Mouse (Mus musculus): ENCODE data around the gene Rhox4c. TPM values are rescaled to one million over a fixed set of nuclear protein-coding genes. Genes with fewer than 3 reads are reported as not detected.
"Not testable (repeated sequence)": the region's sequence is repeated elsewhere in the genome, so short reads cannot be mapped to it uniquely, and the experiment has no call there.

Rhox4c gene
- not detected for polyA plus RNA-seq (2012; fragmentation: generic; extraction: Trizol)

DNA sequence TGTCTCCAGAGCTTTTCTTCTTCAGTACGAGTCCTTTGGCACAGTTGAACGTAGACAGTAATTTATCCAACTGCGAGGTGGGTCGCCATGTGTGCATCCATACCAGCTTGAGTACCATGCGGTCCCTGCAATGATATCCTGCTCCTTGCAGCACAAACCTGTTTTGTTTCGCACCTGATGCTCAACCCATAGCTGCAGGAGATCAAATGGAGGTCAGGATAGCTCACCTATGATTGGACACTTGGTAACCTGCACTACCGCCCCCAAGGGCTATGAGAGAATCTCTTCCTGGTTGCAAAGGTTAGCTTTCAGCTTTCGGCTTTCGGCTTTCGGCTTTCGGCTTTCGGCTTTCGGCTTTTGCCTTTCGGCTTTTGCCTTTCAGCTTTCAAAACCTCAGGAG lies at the start of gene Rhox4c:
Rhox4c (plus strand) TSS at position 301 of the 400 bp plus-strand sequence.
- H3K36me3 ChIP-seq (ENCODE audit: control insufficient read depth, insufficient read depth); H3ac ChIP-seq (ENCODE audit: control insufficient read depth, insufficient read length); H3K4me2 ChIP-seq (ENCODE audit: low read depth); H3K4me3 ChIP-seq; H3K27me3 ChIP-seq (ENCODE audit: control insufficient read depth, insufficient read depth, insufficient read length); H3K79me2 ChIP-seq (ENCODE audit: control insufficient read depth, insufficient read depth): not testable (repeated sequence)

DNA sequence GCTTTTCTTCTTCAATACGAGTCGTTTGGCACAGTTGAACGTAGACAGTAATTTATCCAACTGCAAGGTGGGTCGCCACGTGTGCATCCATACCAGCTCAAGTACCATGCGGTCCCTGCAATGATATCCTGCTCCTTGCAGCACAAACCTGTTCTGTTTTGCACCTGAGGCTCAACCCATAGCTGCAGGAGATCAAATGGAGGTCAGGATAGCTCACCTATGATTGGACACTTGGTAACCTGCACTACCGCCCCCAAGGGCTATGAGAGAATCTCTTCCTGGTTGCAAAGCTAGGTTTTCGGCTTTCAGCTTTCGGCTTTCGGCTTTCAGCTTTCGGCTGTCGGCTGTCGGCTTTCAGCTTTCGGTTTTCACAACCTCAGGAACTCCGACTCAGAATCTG lies 47.9 kb upstream of the Rhox4c start, which contains the start of gene Rhox4b:
Rhox4b (plus strand) TSS at position 301 of the 400 bp plus-strand sequence.
- H3K27me3 ChIP-seq (ENCODE audit: control insufficient read depth, insufficient read depth, insufficient read length); H3K36me3 ChIP-seq (ENCODE audit: control insufficient read depth, insufficient read depth); H3K79me2 ChIP-seq (ENCODE audit: control insufficient read depth, insufficient read depth); H3ac ChIP-seq (ENCODE audit: control insufficient read depth, insufficient read length); H3K4me3 ChIP-seq; H3K4me2 ChIP-seq (ENCODE audit: low read depth): not testable (repeated sequence)

- not testable (repeated sequence) for H3K79me2 ChIP-seq (ENCODE audit: control insufficient read depth, insufficient read depth); H3K4me2 ChIP-seq (ENCODE audit: low read depth); H3K27me3 ChIP-seq (ENCODE audit: control insufficient read depth, insufficient read depth, insufficient read length)
These were observed 26.8 kb upstream of the Rhox4c start, which contains the start of gene Rhox2c for GRCm38 (mm10) chrX:37453380-37453779. TSS of gene Rhox2c (plus strand) at chrX:37453680.

GRCm38 (mm10) chrX:37458285-37458684 lies 21.9 kb upstream of the Rhox4c start, which contains the start of gene Rhox3c:
TSS of gene Rhox3c (plus strand) at chrX:37458585.
- H3K36me3 ChIP-seq (ENCODE audit: control insufficient read depth, insufficient read depth); H3K27me3 ChIP-seq (ENCODE audit: control insufficient read depth, insufficient read depth, insufficient read length); H3ac ChIP-seq (ENCODE audit: control insufficient read depth, insufficient read length); H3K4me2 ChIP-seq (ENCODE audit: low read depth); H3K79me2 ChIP-seq (ENCODE audit: control insufficient read depth, insufficient read depth); H3K4me3 ChIP-seq: not testable (repeated sequence)

More at GRCm38 (mm10) chrX:37453380-37453779, 26.8 kb upstream of the Rhox4c start, which contains the start of gene Rhox2c:
- not testable (repeated sequence) for H3K4me3 ChIP-seq; H3K36me3 ChIP-seq (ENCODE audit: control insufficient read depth, insufficient read depth); H3ac ChIP-seq (ENCODE audit: control insufficient read depth, insufficient read length)

GRCm38 (mm10) chrX:37514059-37514458 lies 33.9 kb downstream of the Rhox4c start, which contains the start of gene Rhox4d:
TSS of gene Rhox4d (plus strand) at chrX:37514359.
- H3ac ChIP-seq (ENCODE audit: control insufficient read depth, insufficient read length); H3K36me3 ChIP-seq (ENCODE audit: control insufficient read depth, insufficient read depth): not testable (repeated sequence)

GRCm38 (mm10) chrX:37530152-37530551 lies 50.0 kb downstream of the Rhox4c start, which contains the start of gene Rhox2e:
TSS of gene Rhox2e (plus strand) at chrX:37530452.
- H3K4me3 ChIP-seq; H3K79me2 ChIP-seq (ENCODE audit: control insufficient read depth, insufficient read depth); H3K27me3 ChIP-seq (ENCODE audit: control insufficient read depth, insufficient read depth, insufficient read length); H3K4me2 ChIP-seq (ENCODE audit: low read depth); H3K36me3 ChIP-seq (ENCODE audit: control insufficient read depth, insufficient read depth); H3ac ChIP-seq (ENCODE audit: control insufficient read depth, insufficient read length): not testable (repeated sequence)

More at GRCm38 (mm10) chrX:37514059-37514458, 33.9 kb downstream of the Rhox4c start, which contains the start of gene Rhox4d:
- not testable (repeated sequence) for H3K79me2 ChIP-seq (ENCODE audit: control insufficient read depth, insufficient read depth); H3K4me3 ChIP-seq; H3K27me3 ChIP-seq (ENCODE audit: control insufficient read depth, insufficient read depth, insufficient read length); H3K4me2 ChIP-seq (ENCODE audit: low read depth)

Other genes starting within 250 kb of the Rhox4c start
- gene Rhox2a, start 235.4 kb upstream of the Rhox4c start, polyA plus RNA-seq (2012; fragmentation: generic; extraction: Trizol): not detected
- not detected for gene Rhox3a, start 230.4 kb upstream of the Rhox4c start, polyA plus RNA-seq (2012; fragmentation: generic; extraction: Trizol)
- not detected for gene Rhox4a, start 215.0 kb upstream of the Rhox4c start, polyA plus RNA-seq (2012; fragmentation: generic; extraction: Trizol)
- gene Rhox3a2, start 100.3 kb upstream of the Rhox4c start, polyA plus RNA-seq (2012; fragmentation: generic; extraction: Trizol): not detected
- gene Rhox4a2, start 89.5 kb upstream of the Rhox4c start, polyA plus RNA-seq (2012; fragmentation: generic; extraction: Trizol): not detected
- not detected for gene Rhox2b, start 68.3 kb upstream of the Rhox4c start, polyA plus RNA-seq (2012; fragmentation: generic; extraction: Trizol)
- not detected for gene Rhox4b, start 47.8 kb upstream of the Rhox4c start, polyA plus RNA-seq (2012; fragmentation: generic; extraction: Trizol)
- gene Rhox2c, start 26.7 kb upstream of the Rhox4c start, polyA plus RNA-seq (2012; fragmentation: generic; extraction: Trizol): not detected
- not detected for gene Rhox3c, start 21.8 kb upstream of the Rhox4c start, polyA plus RNA-seq (2012; fragmentation: generic; extraction: Trizol)
- gene Rhox2d, start 13.1 kb downstream of the Rhox4c start, polyA plus RNA-seq (2012; fragmentation: generic; extraction: Trizol): not detected
- not detected for gene Rhox4d, start 34.0 kb downstream of the Rhox4c start, polyA plus RNA-seq (2012; fragmentation: generic; extraction: Trizol)
- not detected for gene Rhox2e, start 50.1 kb downstream of the Rhox4c start, polyA plus RNA-seq (2012; fragmentation: generic; extraction: Trizol)
- gene Rhox3e, start 61.7 kb downstream of the Rhox4c start, polyA plus RNA-seq (2012; fragmentation: generic; extraction: Trizol): not detected
- not detected for gene Rhox4e, start 77.1 kb downstream of the Rhox4c start, polyA plus RNA-seq (2012; fragmentation: generic; extraction: Trizol)
- gene Rhox2f, start 91.1 kb downstream of the Rhox4c start, polyA plus RNA-seq (2012; fragmentation: generic; extraction: Trizol): not detected
- gene Rhox3f, start 100.7 kb downstream of the Rhox4c start, polyA plus RNA-seq (2012; fragmentation: generic; extraction: Trizol): not detected
- not detected for gene Rhox4f, start 127.4 kb downstream of the Rhox4c start, polyA plus RNA-seq (2012; fragmentation: generic; extraction: Trizol)
- gene Rhox3g, start 148.3 kb downstream of the Rhox4c start, polyA plus RNA-seq (2012; fragmentation: generic; extraction: Trizol): not detected
- gene Rhox2g, start 163.1 kb downstream of the Rhox4c start, polyA plus RNA-seq (2012; fragmentation: generic; extraction: Trizol): not detected
- gene Rhox4g, start 171.0 kb downstream of the Rhox4c start, polyA plus RNA-seq (2012; fragmentation: generic; extraction: Trizol): not detected
- not detected for gene Rhox3h, start 188.4 kb downstream of the Rhox4c start, polyA plus RNA-seq (2012; fragmentation: generic; extraction: Trizol)
- gene Rhox2h, start 192.9 kb downstream of the Rhox4c start, polyA plus RNA-seq (2012; fragmentation: generic; extraction: Trizol): not detected

Measured in myocyte (in vitro differentiated cells).